Mouse (Mus musculus): ENCODE results near the gene Ptprd. TPM values are rescaled to one million over a fixed set of nuclear protein-coding genes. Genes with fewer than 3 reads are reported as not detected.

The Ptprd gene
- polyA plus RNA-seq, 1 experiment, result 118 TPM

GRCm38 (mm10) chr4:77662309-77662708, 549.5 kb downstream of the Ptprd start:
- TF ChIP-seq CTCF (IDR thresholded peaks at IDR 0.05; ENCODE audit: borderline replicate concordance, extremely low read depth, insufficient read depth, insufficient read length), result no peak
- TF ChIP-seq POLR2A (IDR thresholded peaks at IDR 0.05; ENCODE audit: borderline replicate concordance, extremely low read depth, insufficient read depth, insufficient read length, poor library complexity, severe bottlenecking), result no peak
- DNase-seq (ENCODE audit: low read depth), result no peak

DNA sequence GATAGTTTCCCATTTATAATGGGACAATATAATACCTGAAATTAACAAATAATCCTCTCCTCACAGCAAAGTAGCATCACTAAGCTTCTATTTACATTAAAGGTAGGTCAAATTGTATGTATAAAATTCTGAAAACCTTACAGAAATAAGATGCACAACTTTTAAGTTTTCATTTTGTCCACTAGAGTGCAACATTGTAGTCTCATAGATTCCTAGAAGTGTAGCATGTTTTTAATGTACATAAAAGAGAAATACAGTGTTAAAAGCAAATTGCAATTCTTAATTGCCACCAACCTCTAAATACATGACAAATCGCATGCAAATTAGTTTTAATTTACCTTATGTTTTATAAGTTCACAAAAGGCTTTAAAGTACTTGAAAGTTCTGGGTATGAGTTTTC, 556.1 kb downstream of the Ptprd start:
- TF ChIP-seq CTCF (IDR thresholded peaks at IDR 0.05; ENCODE audit: borderline replicate concordance, extremely low read depth, insufficient read depth, insufficient read length) (no peak), POLR2A (IDR thresholded peaks at IDR 0.05; ENCODE audit: borderline replicate concordance, extremely low read depth, insufficient read depth, insufficient read length, poor library complexity, severe bottlenecking) (no peak)
- DNase-seq (ENCODE audit: low read depth), result peak; percentile 59

DNA sequence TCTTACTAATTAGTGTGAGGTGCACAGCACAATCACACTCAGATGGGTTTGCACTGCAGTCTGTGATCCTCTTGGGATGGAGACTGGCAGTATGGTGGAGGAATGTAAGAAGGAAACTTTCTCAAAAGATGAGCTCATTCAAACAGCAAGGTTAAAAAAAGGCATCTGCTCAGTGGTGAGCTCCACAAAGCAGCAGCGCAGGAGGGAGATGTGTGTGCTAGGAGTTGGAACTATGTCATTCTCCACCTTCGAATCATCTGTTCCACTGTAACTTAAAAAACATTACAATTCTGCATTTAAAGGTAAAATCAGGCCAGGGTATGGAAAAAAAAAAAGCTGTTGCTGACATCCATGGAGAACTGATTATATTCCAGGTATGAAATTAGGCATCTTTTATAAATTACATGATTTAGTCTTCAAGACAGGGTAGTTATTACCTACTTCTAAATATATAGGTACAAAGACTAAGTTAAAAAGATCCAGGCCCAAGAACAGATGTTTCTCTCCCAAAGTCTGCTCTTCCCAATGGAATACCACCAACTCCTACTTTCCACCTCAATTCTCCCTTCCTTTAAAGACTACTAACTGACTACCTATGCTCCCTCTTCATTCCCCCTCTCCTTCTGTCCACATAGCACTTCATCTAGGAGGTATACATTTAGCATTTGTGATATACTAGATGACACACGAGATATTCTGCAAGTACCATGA, 562.0 kb downstream of the Ptprd start:
- DNase-seq (ENCODE audit: low read depth), result no peak
- no peak for TF ChIP-seq CTCF (IDR thresholded peaks at IDR 0.05; ENCODE audit: borderline replicate concordance, extremely low read depth, insufficient read depth, insufficient read length)
- TF ChIP-seq POLR2A (IDR thresholded peaks at IDR 0.05; ENCODE audit: borderline replicate concordance, extremely low read depth, insufficient read depth, insufficient read length, poor library complexity, severe bottlenecking), result no peak

DNA sequence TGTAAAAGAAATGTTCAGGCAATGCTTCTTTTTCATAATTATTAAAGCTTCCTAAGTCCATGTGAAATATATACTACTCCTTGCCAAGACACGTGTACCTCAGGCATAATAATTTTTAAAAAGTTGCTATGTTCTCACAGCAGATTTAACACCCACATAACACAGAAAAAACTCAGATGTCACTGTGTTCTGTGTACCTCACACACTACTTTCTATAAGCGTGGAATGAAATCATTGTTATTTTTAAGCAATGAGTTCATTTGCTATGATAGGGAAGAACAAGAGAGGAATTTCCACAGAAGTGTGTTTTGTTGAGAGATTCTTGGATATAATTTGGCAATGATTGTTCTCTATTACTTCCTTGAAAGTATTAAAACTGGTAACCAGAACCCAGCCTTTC, 562.9 kb downstream of the Ptprd start:
- DNase-seq (ENCODE audit: low read depth), result no peak
- TF ChIP-seq CTCF (IDR thresholded peaks at IDR 0.05; ENCODE audit: borderline replicate concordance, extremely low read depth, insufficient read depth, insufficient read length) (no peak), POLR2A (IDR thresholded peaks at IDR 0.05; ENCODE audit: borderline replicate concordance, extremely low read depth, insufficient read depth, insufficient read length, poor library complexity, severe bottlenecking) (no peak)

- no peak for TF ChIP-seq POLR2A (IDR thresholded peaks at IDR 0.05; ENCODE audit: borderline replicate concordance, extremely low read depth, insufficient read depth, insufficient read length, poor library complexity, severe bottlenecking)
- TF ChIP-seq CTCF (IDR thresholded peaks at IDR 0.05; ENCODE audit: borderline replicate concordance, extremely low read depth, insufficient read depth, insufficient read length), result no peak
- no peak for DNase-seq (ENCODE audit: low read depth)
Measured at GRCm38 (mm10) chr4:77647451-77648137, 564.2 kb downstream of the Ptprd start.

DNA sequence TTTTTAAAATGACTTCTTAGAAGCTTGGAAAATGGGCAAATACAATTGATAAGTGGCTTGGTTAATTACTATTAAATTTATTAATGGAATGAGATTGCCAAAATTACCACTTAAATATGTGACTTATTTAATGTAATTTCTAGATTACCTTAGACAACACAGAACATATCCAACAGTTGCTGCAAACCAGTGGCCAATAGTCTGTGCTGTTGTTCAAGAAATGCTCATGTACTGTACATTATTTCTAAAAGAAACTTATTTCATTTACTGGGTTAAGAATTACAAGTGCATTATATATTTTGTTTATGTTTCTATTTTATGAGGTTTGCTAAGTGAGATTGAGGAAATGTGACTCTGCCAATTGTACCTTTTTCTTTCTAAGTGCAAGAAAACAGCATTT, 567.3 kb downstream of the Ptprd start:
- peak; percentile 39 for DNase-seq (ENCODE audit: low read depth)
- TF ChIP-seq POLR2A (IDR thresholded peaks at IDR 0.05; ENCODE audit: borderline replicate concordance, extremely low read depth, insufficient read depth, insufficient read length, poor library complexity, severe bottlenecking) (no peak), CTCF (IDR thresholded peaks at IDR 0.05; ENCODE audit: borderline replicate concordance, extremely low read depth, insufficient read depth, insufficient read length) (no peak)

- DNase-seq (ENCODE audit: low read depth), result no peak
Measured at GRCm38 (mm10) chr4:77640022-77640421, 571.7 kb downstream of the Ptprd start.

DNA sequence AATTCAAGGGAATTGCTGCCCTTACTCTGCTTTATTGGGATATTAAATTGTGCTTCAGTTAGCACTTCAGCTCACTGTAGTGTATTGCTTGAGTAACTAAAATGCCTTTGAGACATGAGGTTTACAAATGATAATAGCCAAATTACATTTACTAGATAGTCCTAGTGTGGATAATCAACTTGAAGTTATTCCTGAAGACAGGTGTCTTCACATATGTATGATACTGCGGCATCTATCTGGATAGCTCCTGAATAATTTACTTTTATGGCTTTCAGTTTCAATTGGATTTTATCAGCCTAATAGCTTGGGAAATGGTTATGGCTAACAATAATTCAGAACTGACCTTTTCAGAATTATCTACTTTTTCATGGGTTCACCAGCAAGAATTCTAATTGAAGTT, 598.6 kb downstream of the Ptprd start:
- TF ChIP-seq POLR2A (IDR thresholded peaks at IDR 0.05; ENCODE audit: borderline replicate concordance, extremely low read depth, insufficient read depth, insufficient read length, poor library complexity, severe bottlenecking) (no peak), CTCF (IDR thresholded peaks at IDR 0.05; ENCODE audit: borderline replicate concordance, extremely low read depth, insufficient read depth, insufficient read length) (no peak)
- DNase-seq (ENCODE audit: low read depth), result no peak

More at GRCm38 (mm10) chr4:77640022-77640421, 571.7 kb downstream of the Ptprd start:
- no peak for TF ChIP-seq CTCF (IDR thresholded peaks at IDR 0.05; ENCODE audit: borderline replicate concordance, extremely low read depth, insufficient read depth, insufficient read length)
- TF ChIP-seq POLR2A (IDR thresholded peaks at IDR 0.05; ENCODE audit: borderline replicate concordance, extremely low read depth, insufficient read depth, insufficient read length, poor library complexity, severe bottlenecking), result no peak

- TF ChIP-seq CTCF (IDR thresholded peaks at IDR 0.05; ENCODE audit: borderline replicate concordance, extremely low read depth, insufficient read depth, insufficient read length), result no peak
- no peak for TF ChIP-seq POLR2A (IDR thresholded peaks at IDR 0.05; ENCODE audit: borderline replicate concordance, extremely low read depth, insufficient read depth, insufficient read length, poor library complexity, severe bottlenecking)
- DNase-seq (ENCODE audit: low read depth), result peak; percentile 84
Measured at GRCm38 (mm10) chr4:77586624-77587023, 625.1 kb downstream of the Ptprd start.

DNA sequence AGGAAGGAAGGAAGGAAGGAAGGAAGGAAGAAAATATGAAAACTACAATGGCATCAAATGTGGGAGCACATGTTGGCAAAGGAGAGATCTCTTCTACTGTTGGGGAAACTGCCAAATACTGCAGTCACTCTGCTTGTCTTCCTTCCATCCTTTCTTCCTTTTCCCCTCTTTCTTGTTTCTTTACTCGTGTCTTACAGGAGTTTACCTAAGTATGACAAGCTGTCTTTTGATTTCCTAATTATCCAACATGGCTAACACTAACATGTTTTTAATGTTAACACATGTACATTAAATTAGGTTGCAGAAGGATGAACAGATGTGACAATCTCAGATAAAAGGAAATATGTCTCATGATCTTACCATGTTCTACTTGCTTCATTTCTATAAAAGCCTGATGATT, 625.5 kb downstream of the Ptprd start:
- TF ChIP-seq CTCF (IDR thresholded peaks at IDR 0.05; ENCODE audit: borderline replicate concordance, extremely low read depth, insufficient read depth, insufficient read length) (no peak), POLR2A (IDR thresholded peaks at IDR 0.05; ENCODE audit: borderline replicate concordance, extremely low read depth, insufficient read depth, insufficient read length, poor library complexity, severe bottlenecking) (no peak)

GRCm38 (mm10) chr4:77558404-77559202, 653.2 kb downstream of the Ptprd start:
- DNase-seq (ENCODE audit: low read depth), result peak; percentile 88
- TF ChIP-seq POLR2A (IDR thresholded peaks at IDR 0.05; ENCODE audit: borderline replicate concordance, extremely low read depth, insufficient read depth, insufficient read length, poor library complexity, severe bottlenecking), result no peak
- peak; percentile 90 for TF ChIP-seq CTCF (IDR thresholded peaks at IDR 0.05; ENCODE audit: borderline replicate concordance, extremely low read depth, insufficient read depth, insufficient read length)

More for the DNA sequence above, 625.5 kb downstream of the Ptprd start:
- peak; percentile 49 for DNase-seq (ENCODE audit: low read depth)
